Mouse (Mus musculus) stomach, embryonic 14.5 days (tissue): Measurements from ENCODE around the gene Rad51b. TPM values are rescaled to one million over a fixed set of nuclear protein-coding genes. Genes with fewer than 3 reads are reported as not detected.
A peak's percentile ranks its signal among the peaks of the same experiment; 100 is the strongest.

Source experiments
- ATAC-seq: fragments of 200-750 bp; cut with Nextera tagmentation; 2 replicates; pipeline ENCODE4 v1.8.0; 2017; ENCODE audit warnings: low read depth, moderate TSS enrichment; ENCODE audit not compliant: insufficient number of reproducible peaks, insufficient read depth, low FRiP score
- H3K27ac ChIP-seq: fragments of 300-500 bp; sonication (generic); 2 replicates; pipeline ENCODE4 v1.5.1; 2014; ENCODE audit warnings: mild to moderate bottlenecking, low read length, moderate library complexity, mixed read lengths
- H3K27me3 ChIP-seq: fragments of 300-500 bp; sonication (generic); 2 replicates; pipeline ENCODE4 v1.6.1; 2014; ENCODE audit warnings: low read length, control low read depth, mixed read lengths; ENCODE audit not compliant: control insufficient read depth, insufficient read depth
- H3K36me3 ChIP-seq: fragments of 300-500 bp; sonication (generic); 2 replicates; pipeline ENCODE4 v1.6.1; 2014; ENCODE audit warnings: mild to moderate bottlenecking, control low read depth, low read length, moderate library complexity, mixed read lengths; ENCODE audit not compliant: control insufficient read depth, insufficient read depth
- H3K4me1 ChIP-seq: fragments of 300-500 bp; sonication (generic); 2 replicates; pipeline ENCODE4 v1.6.1; 2014; ENCODE audit warnings: low read length, control low read depth, mixed read lengths; ENCODE audit not compliant: control insufficient read depth, insufficient read depth
- H3K4me2 ChIP-seq: fragments of 300-500 bp; sonication (generic); replicated peaks from 2 replicates; pipeline ENCODE4 v1.6.1; 2014; ENCODE audit warnings: low read depth, low read length, control low read depth
- H3K4me3 ChIP-seq: fragments of 300-500 bp; sonication (generic); 2 replicates; pipeline ENCODE4 v1.5.1; 2014; ENCODE audit warnings: low read depth, low read length, control low read depth
- H3K9ac ChIP-seq: fragments of 300-500 bp; sonication (generic); replicated peaks from 2 replicates; pipeline ENCODE4 v1.6.1; 2014; ENCODE audit warnings: low read depth, mild to moderate bottlenecking, control low read depth, low read length, moderate library complexity, mixed read lengths
- H3K9me3 ChIP-seq: fragments of 300-500 bp; sonication (generic); 2 replicates; pipeline ENCODE4 v1.6.1; 2016; ENCODE audit warnings: low read depth, low read length, control low read depth; ENCODE audit not compliant: control insufficient read depth
- WGBS: fragments of 180-500 bp; shearing (Covaris S2); extraction: QIAGEN DNeasy Blood & Tissue Kit; methylation state at CpG from one replicate; pipeline ENCODE4 v1.1.7; 2014; 5-methylcytosine and 5-hydroxymethylcytosine counted together
- polyA plus RNA-seq: library from polyadenylated mRNA; unstranded; fragments of >200 nt; fragmentation: Nextera tagmentation; extraction: Ambion mirVana; gene quantifications from 2 replicates; pipeline ENCODE4 v1.2.1, GENCODE M21; 2014

Gene Rad51b
- polyA plus RNA-seq, 1 experiment from 2014 or later = 8.4 TPM

DNA sequence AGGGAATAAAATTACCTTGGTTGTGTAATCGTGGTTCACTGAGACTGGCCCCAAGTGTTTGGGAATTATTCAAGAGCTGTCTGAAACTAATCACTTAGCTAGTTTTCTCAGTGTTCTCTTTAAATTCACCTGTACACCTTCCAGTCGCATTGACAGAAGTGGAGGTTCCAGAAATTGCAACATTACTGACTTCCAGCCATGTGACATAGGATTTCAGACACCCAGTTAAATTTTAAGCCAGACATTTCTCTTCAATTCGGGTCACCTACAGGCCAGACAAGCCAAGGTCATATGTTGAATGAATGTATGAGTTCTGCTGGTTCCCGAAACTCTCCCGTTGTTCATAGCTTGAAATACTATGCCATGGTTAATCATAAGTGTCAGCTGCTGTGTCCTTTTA lies 260.8 kb downstream of the Rad51b start:
- Histone ChIP-seq H3K9me3 (no peaks in the 10 kb centered on the region), H3K4me2 (no peak overlapping the region), H3K27me3 (no peaks in the 10 kb centered on the region), H3K9ac (no peak overlapping the region), H3K4me3 (no peak overlapping the region), H3K27ac (no peak overlapping the region), H3K4me1 (peaks cover 3% of the 10 kb centered on the region; the same call in 1 of the 2 replicates), H3K36me3 (no peaks in the 10 kb centered on the region)
- no peak for ATAC-seq
- WGBS = 46% methylated on average over 5 of the region's 5 CpGs

DNA sequence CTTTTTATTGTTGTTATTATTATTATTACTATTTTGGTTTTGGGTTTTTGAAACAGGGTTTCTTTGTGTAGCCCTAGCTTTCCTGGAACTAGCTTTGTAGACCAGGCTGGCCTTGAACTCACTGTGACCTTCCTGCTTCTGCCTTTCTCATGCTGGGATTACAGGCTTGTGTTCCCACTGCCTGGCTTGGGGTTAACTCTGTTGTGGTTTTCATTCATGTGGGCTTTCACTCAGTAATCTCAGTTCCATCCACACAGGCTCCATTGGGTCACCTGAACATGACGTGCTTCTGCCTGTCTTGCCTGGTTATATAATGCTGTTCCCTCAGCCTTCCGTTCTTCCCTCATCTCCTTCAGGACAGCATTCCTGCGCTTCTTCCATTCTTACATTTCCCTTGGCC lies 261.6 kb downstream of the Rad51b start:
- no peak for ATAC-seq
- Histone ChIP-seq H3K27ac (no peak overlapping the region), H3K27me3 (no peaks in the 10 kb centered on the region), H3K9me3 (no peaks in the 10 kb centered on the region), H3K4me1 (peaks cover 3% of the 10 kb centered on the region; the same call in 1 of the 2 replicates), H3K9ac (no peak overlapping the region), H3K36me3 (no peaks in the 10 kb centered on the region), H3K4me2 (no peak overlapping the region), H3K4me3 (no peak overlapping the region)
- WGBS = 84% methylated on average over 3 of the region's 3 CpGs

DNA sequence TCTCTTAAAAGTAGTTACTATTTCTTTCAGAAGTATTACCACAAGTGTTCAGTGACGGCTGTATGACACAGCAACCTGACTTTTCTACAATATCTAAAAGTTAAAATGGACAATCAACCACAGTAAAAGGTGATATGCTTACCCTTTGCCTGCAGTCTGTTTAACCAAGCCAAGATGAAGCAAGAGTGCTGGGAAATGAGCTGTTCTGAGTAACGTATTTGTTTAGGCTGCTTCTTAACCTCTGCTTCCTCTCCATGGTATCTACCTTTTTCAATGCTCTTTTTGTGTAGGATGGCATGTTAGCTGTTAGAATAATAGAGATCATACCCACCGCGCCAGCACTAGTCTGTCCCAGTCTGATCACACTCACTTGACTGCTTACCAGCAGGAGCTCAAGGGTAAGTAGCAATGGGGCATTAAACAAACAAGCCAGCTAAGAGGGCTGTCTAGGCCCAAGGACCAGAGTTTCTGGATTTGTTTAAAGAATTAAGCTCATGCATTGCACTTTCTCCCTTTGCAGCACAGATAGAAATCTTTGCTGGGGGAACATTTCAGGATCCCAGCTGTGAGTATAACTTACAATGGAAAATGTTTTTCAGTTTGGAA lies 262.4 kb downstream of the Rad51b start:
- Histone ChIP-seq H3K4me3 (no peak overlapping the region), H3K36me3 (no peaks in the 10 kb centered on the region), H3K9me3 (no peaks in the 10 kb centered on the region), H3K4me1 (peaks cover 3% of the 10 kb centered on the region; the same call in 1 of the 2 replicates), H3K27me3 (no peaks in the 10 kb centered on the region), H3K27ac (peak overlapping the region; percentile 21; the same call in 1 of the 2 replicates), H3K9ac (no peak overlapping the region), H3K4me2 (no peak overlapping the region)
- no peak for ATAC-seq
- 55% methylated on average over 4 of the region's 4 CpGs for WGBS

- no peak for ATAC-seq
- Histone ChIP-seq H3K4me2 (no peak overlapping the region), H3K4me1 (peaks cover 3% of the 10 kb centered on the region; the same call in 1 of the 2 replicates), H3K27me3 (no peaks in the 10 kb centered on the region), H3K9ac (no peak overlapping the region), H3K9me3 (no peaks in the 10 kb centered on the region), H3K4me3 (no peak overlapping the region), H3K27ac (peak overlapping the region; percentile 21; the same call in 1 of the 2 replicates), H3K36me3 (no peaks in the 10 kb centered on the region)
- WGBS = 78% methylated on average over 8 of the region's 8 CpGs
Observed at GRCm38 (mm10) chr12:79560084-79560699, 263.1 kb downstream of the Rad51b start.

- ATAC-seq = no peak
- H3K36me3 ChIP-seq = no peaks in the 10 kb centered on the region
- H3K4me3 ChIP-seq = no peak overlapping the region
- 90% methylated on average over 4 of the region's 4 CpGs for WGBS
- no peaks in the 10 kb centered on the region for H3K9me3 ChIP-seq
- H3K4me2 ChIP-seq = no peak overlapping the region
- H3K4me1 ChIP-seq = peaks cover 3% of the 10 kb centered on the region; the same call in 1 of the 2 replicates
- H3K27ac ChIP-seq = no peak overlapping the region
- H3K9ac ChIP-seq = no peak overlapping the region
- no peaks in the 10 kb centered on the region for H3K27me3 ChIP-seq
Observed at GRCm38 (mm10) chr12:79560893-79561292, 263.8 kb downstream of the Rad51b start.

DNA sequence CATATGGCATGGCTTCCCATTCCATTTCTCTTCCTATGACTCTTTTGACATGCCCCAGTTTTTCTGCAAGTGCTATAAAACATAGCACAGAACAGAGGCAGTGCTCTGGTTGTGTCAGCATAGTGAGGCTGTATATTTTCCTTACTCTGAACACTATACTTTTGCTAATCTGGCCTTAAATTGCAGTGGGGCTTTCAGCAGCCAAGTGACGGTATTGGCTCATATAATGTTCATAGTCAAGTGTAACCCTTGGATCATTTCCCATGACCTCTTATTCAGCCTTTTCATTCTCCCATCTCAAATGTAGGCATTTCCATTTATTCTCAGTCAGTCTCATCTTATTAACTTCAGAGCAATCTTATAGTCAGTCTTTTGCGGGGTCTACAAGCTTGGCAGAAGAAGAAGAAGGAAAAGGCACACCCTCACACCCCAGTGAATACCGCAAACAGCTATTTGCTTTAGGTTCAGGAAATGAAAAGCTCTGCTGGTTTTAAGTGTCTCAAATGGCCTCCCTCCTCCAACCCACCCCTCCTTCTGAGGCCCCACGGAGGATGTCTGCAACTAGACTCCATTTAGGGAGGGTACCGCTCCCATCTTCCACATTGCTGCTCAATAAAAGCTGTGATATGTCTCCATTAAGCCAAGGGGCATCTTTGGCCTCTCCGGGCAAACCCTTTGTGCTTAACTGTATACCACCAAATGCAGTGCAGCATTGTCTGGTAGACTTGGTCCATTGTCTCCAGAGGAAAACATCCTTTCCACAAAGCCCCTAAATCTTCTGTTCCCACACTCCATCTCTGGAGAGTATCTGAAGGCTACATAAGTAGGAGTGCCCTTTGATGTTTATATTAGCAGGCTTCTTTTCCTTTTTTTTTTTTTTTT lies 277.3 kb downstream of the Rad51b start:
- peaks cover 3% of the 10 kb centered on the region; the same call in 1 of the 2 replicates for H3K9me3 ChIP-seq
- no peaks in the 10 kb centered on the region for H3K27me3 ChIP-seq
- no peak for ATAC-seq
- no peak overlapping the region for H3K9ac ChIP-seq
- H3K36me3 ChIP-seq = no peaks in the 10 kb centered on the region
- WGBS = 70% methylated on average over 6 of the region's 6 CpGs
- H3K4me3 ChIP-seq = no peak overlapping the region
- no peak overlapping the region for H3K27ac ChIP-seq
- H3K4me1 ChIP-seq = no peaks in the 10 kb centered on the region
- H3K4me2 ChIP-seq = no peak overlapping the region

GRCm38 (mm10) chr12:79575041-79575541 lies 278.0 kb downstream of the Rad51b start:
- no peaks in the 10 kb centered on the region for H3K27me3 ChIP-seq
- H3K4me2 ChIP-seq = no peak overlapping the region
- no peak overlapping the region for H3K9ac ChIP-seq
- peak overlapping the region; percentile 7; the same call in 1 of the 2 replicates for H3K27ac ChIP-seq
- ATAC-seq = no peak
- WGBS = 72% methylated on average over 7 of the region's 7 CpGs
- no peaks in the 10 kb centered on the region for H3K36me3 ChIP-seq
- H3K4me1 ChIP-seq = no peaks in the 10 kb centered on the region
- H3K9me3 ChIP-seq = peaks cover 3% of the 10 kb centered on the region; the same call in 1 of the 2 replicates
- no peak overlapping the region for H3K4me3 ChIP-seq

- Histone ChIP-seq H3K4me1 (no peaks in the 10 kb centered on the region), H3K27me3 (no peaks in the 10 kb centered on the region), H3K4me2 (no peak overlapping the region), H3K9ac (no peak overlapping the region), H3K36me3 (no peaks in the 10 kb centered on the region), H3K9me3 (no peaks in the 10 kb centered on the region), H3K27ac (no peak overlapping the region), H3K4me3 (no peak overlapping the region)
- no peak for ATAC-seq
- WGBS = 91% methylated on average over 2 of the region's 2 CpGs
Observed at GRCm38 (mm10) chr12:79577525-79577924, 280.4 kb downstream of the Rad51b start.
